Comparison of ENCODE assay signal across 8 mouse cellular contexts in genomic region chr14:29978254-29979204, GRCm38 (mm10). TPM values are rescaled to one million over a fixed set of nuclear protein-coding genes. Genes with fewer than 3 reads are reported as not detected.
DNase-seq lines count a peak whose midpoint lies in the region; ATAC-seq and TF ChIP-seq lines count a peak whose summit lies in the region.

Actr8 (plus strand) TSS chr14:29978337.

- ATAC-seq in hindbrain, postnatal 0 days, result peak; percentile 95
- peak; percentile 90 for ATAC-seq in megakaryocyte, adult 5-6 weeks (ENCODE audit: poor library complexity, severe bottlenecking)

- intact Hi-C loops in gastrocnemius, adult 2 months (cut with DNase I), result loop anchor here (10.0 kb wide), 1 partner anchor 496 kb away; the partner anchor contains the start of gene Dcp1a
- intact Hi-C loops in left cerebral cortex, adult 2 months (cut with DNase I), result loop anchor here (10.0 kb wide), 1 partner anchor 496 kb away; the partner anchor contains the start of gene Dcp1a

- no peak for TF ChIP-seq CTCF in gastrocnemius, adult 2 months (IDR thresholded peaks at IDR 0.05)
- peak; percentile 13; the same call in 1 of the 2 replicates for TF ChIP-seq CTCF in hindbrain, postnatal 0 days (IDR thresholded peaks at IDR 0.05; ENCODE audit: low read depth)
- TF ChIP-seq CTCF in left cerebral cortex, adult 2 months (IDR thresholded peaks at IDR 0.05), result no peak

- H3K9ac ChIP-seq in hindbrain, postnatal 0 days (replicated peaks; ENCODE audit: low read length), result peak within 1 kb of the TSS; percentile 72

- 2% methylated on average over 43 of the region's 44 CpGs for WGBS in hindbrain, postnatal 0 days

- H3K9me3 ChIP-seq in hindbrain, postnatal 0 days (ENCODE audit: low read length), result no peaks in the 10 kb centered on the region

- H3K27ac ChIP-seq in gastrocnemius, adult 2 months, result peak within 1 kb of the TSS; percentile 91
- peak within 1 kb of the TSS; percentile 93 for H3K27ac ChIP-seq in hindbrain, postnatal 0 days
- peak within 1 kb of the TSS; percentile 98 for H3K27ac ChIP-seq in left cerebral cortex, adult 2 months

- no peaks in the 10 kb centered on the region; the same call in 1 of the 2 replicates for H3K4me1 ChIP-seq in hindbrain, postnatal 0 days (ENCODE audit: insufficient read depth, low read length)

- H3K36me3 ChIP-seq in hindbrain, postnatal 0 days (ENCODE audit: insufficient read depth, low read length), result peaks cover 33% of the 10 kb centered on the region

- peak within 1 kb of the TSS; percentile 73 for H3K4me2 ChIP-seq in hindbrain, postnatal 0 days (ENCODE audit: low read depth, low read length)

- H3K4me3 ChIP-seq in gastrocnemius, adult 2 months, result peak within 1 kb of the TSS; percentile 98
- peak within 1 kb of the TSS; percentile 71 for H3K4me3 ChIP-seq in hindbrain, postnatal 0 days (ENCODE audit: low read length)
- peak within 1 kb of the TSS; percentile 84 for H3K4me3 ChIP-seq in left cerebral cortex, adult 2 months

- H3K27me3 ChIP-seq in hindbrain, postnatal 0 days (ENCODE audit: insufficient read depth, low read length), result no peaks in the 10 kb centered on the region

- DNase-seq in WW6 (ENCODE audit: low read depth, low spot score), result peak; percentile 60
- peak; percentile 93 to 95 for DNase-seq in cerebellum, postnatal 4 days (ENCODE audit: low spot score in 2 of 2)
- peak; percentile 96 for DNase-seq in gastrocnemius, adult 2 months
- peak; percentile 97 for DNase-seq in hindbrain, postnatal 0 days (ENCODE audit: low spot score)
- peak; percentile 93 to 94 for DNase-seq in left cerebral cortex, adult 2 months (ENCODE audit: extremely low spot score in 1 of 2, low spot score in 2 of 2)
- DNase-seq in right cerebral cortex, adult 2 months (ENCODE audit: low spot score in 2 of 2), result peak; percentile 89 to 95
- peak; percentile 93 for DNase-seq in urinary bladder, postnatal 14 days (ENCODE audit: low spot score)

RNA-seq across cellular contexts. Expression of gene Actr8, which starts in this region (rescaled TPM):
- total RNA-seq in gastrocnemius, adult 2 months (2021), result 10 to 100 TPM; 30.3 to 40.0 TPM
- 38.0 and 40.0 TPM in 2 replicates for total RNA-seq in hindbrain, postnatal 0 days (2014; rRNA removed)
- 51.3 and 54.9 TPM in 2 replicates for polyA plus RNA-seq in hindbrain, postnatal 0 days (2015; fragmentation: Nextera tagmentation; extraction: Ambion mirVana)
- 10 to 100 TPM; 86.9 to 91.1 TPM for total RNA-seq in left cerebral cortex, adult 2 months (2021)
- 19.9 and 27.3 TPM in 2 replicates for total RNA-seq in megakaryocyte, adult 5-6 weeks (2015)
- 24.4 and 29.7 TPM in 2 replicates for total RNA-seq in megakaryocyte, adult 5-6 weeks (2017)

Comparison
In these comparisons a context has a peak if more than half of its experiments do, and no peak if none do; other contexts are left out.
1. Peak in every context shown above with its lines: DNase-seq, ATAC-seq, H3K4me3 ChIP-seq and H3K27ac ChIP-seq.